Mouse (Mus musculus): ENCODE measurements around the gene Abtb2.

Gene Abtb2

DNA sequence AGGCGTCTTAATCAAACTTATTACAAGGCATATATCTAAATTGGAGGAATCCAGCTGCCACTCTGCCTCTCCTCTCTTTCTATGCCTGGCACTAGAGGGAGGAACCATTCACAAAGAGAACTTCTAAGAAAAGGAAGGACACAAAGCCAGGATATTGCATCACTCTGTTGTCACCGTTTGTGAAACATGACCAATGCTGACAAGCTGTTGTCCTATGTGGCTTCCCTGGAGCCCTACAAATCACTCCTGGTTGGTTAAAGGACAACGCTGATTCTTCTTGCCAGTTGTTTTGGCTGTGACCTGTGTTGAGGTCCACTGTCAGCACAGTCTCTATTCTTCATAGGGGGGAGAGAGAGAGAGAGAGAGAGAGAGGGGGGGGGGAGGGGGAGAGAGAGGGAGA is 17.2 kb downstream of the Abtb2 start:
- DNase-seq (ENCODE audit: low spot score in 2 of 2) = no peak

DNA sequence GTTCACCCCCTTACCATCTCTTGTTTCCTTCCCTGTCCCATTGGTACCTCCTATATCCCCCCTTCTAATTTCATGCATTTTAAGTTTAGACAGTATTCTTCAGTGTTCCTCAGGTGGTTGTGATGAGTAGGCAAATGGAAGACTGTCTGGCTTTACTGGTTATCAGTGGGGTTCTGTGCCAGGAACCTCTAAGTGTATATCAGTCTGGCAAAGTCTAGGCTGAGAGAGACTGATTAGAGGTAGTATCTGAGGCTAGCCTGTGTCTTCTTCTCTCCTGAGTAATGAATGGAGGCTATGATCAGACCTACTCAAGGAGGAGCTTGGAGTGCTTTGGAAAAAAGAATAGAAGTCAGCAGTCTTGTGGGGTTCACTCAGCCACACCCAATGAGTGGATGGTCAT is 18.0 kb downstream of the Abtb2 start:
- no peak for DNase-seq (ENCODE audit: low spot score in 2 of 2)

DNA sequence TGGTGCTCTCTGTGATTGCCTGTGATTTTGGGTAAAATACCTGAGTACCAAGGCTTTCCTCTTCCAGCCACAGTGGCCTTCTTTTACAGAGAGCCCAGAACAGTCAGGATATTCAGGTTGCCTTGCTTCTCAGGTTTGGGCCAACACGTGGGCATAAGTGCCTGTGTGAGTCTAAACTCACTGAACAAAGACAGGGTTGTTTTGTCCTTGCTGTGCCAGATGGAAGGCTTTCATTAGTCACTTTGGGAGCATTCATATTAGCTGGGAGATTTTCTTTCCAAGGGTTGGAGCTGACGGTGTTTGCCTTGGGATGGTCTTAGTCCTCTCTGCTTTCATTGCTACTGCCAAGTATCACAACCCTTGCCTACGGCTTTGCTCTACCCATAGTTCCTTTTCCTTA is 20.3 kb downstream of the Abtb2 start:
- DNase-seq (ENCODE audit: low spot score in 2 of 2) = no peak

DNA sequence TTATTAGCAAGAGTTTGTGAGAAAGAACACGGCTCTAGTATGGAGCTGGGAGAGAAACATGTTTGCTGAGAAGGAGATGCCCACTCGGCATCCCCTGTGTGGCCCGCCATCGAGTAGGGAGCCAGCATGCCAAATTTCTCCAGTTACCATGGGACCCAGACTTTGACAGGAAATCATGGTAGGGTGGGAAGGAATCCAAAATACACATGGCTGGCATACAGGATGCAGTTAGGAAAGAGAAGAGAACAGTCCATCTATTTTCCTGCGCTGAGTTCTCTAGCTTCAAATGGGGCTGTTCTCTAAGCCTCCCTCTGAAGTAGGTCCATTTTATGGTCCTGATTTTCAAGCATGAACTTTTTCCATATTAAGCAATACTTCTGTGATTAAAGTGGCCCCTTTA is 22.7 kb downstream of the Abtb2 start:
- no peak for DNase-seq (ENCODE audit: low spot score in 2 of 2)

DNA sequence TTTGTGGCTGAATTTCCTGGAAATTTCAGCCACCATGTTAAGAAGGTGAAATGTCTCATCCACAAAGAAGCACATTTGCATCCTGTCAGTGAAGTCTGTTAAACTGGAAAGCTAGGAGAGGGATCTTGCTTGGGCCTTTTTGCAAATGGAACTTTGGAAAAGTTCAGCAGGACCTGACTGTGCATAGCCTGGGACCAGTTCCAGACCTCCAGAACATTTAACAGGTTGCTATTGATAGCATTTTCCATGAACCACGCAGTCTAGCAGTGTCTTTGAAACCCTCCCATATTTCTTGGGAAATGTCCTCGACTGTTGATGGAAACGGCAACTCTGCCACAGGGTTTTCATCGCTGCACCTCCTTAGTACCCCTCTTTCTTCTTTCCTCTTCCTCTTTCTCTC is 23.3 kb downstream of the Abtb2 start:
- DNase-seq (ENCODE audit: low spot score in 2 of 2) = no peak

DNA sequence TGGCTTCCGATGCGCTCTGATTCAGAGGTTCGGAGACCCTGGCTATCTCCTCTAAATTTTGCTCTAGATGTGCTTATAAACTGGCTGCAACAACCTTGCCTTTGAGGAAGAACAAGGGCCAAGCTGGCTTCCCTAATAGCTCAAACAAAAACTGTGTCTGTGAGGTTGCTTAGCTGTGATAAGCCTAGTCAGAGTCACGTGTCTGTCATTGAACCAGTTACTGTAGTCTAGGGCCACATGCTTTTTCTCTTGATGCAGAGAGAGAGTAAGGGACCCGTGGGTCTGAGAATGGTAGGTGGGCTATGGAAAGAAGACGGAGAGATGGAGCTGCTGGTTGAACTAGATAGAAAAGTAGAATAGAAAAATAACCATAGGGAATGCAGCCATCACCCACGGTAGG is 24.5 kb downstream of the Abtb2 start:
- DNase-seq (ENCODE audit: low spot score in 2 of 2) = no peak

DNA sequence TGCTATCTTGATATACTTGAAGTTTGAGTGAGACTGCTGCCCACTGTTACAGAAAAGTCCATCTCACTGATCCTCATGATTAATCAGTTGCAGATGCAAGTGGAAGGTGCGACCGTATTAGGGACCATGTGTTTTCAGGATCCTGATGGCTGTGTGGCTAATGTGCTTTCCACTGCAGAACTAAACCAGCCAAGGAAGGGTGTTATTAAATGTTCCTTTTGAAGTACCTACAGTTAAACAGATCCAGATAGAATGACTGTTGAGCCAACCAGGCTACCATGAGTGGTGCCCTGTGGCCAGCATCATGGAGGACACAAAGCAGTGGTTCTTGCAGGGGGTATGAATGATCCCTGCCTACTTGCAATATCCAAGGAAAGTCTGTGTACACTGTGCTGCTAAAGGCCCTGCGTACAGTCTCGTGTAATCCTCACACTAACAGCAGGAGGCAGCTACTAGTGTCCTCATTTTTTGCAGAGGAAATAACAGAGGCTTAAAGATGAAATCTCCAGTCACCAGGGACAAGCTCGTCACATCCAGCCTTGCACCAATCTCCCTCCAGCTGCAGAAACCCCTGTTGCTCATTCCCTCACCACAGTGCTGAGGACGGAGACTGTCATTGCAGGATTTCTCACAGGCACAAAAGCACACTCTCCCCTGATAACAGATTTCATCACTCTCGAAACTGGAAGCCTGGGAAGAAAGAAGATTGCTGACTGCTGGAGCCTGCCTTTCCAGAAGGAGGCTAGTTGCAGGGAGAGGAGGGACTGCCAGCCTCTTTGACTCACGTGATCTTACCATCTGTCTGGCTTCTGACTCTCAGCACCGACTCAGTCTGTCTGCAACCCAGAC is 25.9 kb downstream of the Abtb2 start:
- peak in 1 of 2 experiments; percentile 27 for DNase-seq (ENCODE audit: low spot score in 2 of 2)

DNA sequence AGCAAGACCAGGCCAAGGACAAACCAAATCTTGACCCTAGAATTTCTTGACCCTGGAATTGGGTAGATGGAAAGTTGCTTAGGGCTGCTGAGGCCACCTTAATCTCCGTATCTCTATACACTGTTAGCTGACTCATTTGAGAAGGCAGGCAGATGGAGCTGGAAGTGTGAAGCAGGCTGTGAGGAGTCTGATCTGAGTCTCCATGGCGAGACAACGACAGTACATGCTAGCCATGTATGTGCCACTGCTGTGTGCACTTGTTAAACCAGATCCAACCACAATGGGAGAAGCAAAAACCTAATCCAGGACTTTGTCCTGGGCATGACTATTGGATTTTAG is 26.4 kb downstream of the Abtb2 start:
- no peak for DNase-seq (ENCODE audit: low spot score in 2 of 2)

DNA sequence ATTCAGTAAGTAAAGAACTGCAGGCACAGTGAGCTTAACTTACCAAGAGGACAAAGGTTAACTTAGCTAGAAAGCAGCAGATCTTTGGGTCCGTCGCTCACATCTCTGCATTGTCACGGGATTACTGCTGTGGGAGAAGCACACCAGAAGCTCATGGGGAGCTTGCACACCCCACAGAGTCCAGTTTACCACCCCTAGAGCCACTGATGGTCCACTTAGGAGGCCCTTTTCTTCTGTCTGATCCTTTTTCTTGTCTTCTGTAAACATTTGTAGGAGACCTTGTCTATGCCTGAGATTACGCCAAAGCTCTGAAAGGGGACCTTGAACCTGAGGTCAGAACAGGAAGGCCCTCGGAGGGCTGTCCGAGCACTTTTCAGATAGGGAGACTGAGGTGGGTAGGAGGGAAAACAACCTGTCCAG is 28.5 kb downstream of the Abtb2 start:
- no peak for DNase-seq (ENCODE audit: low spot score in 2 of 2)

DNA sequence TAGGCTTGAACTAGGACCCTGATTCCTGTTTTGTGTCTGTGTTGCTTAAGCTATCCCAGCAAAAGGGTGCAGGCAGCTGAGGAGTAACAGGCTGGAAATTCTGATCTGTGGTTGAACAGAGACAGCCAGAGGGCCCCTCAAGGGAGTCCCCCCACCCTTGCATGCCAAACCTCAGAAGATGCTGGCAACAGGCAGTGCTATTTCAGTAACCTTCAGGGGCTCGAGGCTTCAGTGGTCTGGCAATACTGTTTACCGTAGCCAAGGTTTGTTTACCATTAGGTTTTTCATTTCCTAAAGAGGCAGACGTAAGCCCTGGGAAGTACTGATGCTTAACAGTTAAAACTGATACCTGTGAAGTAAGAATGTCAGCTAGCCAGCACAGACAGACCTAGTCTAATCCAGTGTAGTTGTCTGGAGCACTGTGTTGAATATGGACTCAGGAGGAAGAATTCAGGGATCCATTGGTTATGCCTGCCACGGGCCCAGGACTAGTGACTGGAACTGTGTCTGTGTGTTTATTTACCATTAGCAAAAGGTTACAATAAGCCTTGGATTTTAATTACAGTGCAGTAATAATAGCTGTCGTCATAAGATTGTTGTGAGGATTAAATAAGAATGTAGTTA is 29.0 kb downstream of the Abtb2 start:
- DNase-seq (ENCODE audit: low spot score in 2 of 2) = no peak

DNA sequence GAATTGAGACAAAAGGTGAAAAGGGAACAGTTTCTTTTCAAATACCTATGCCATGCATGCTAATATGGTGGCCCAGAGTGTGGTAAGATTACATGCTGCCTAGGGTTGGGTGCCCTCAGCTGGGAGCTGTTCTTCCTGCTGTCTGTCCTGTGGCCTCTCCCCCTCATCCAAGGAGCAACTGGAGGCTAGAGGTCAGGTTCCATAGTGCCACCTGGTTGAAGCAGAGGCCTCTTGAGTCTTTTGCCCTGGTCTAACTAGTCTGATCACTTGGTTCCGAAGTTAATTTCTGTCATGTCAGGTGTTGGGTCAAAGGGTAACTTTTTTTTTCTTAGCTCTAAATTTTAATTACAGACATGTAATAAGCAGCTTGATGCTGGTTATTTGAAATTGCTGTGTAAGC is 33.2 kb downstream of the Abtb2 start:
- DNase-seq (ENCODE audit: low spot score in 2 of 2) = no peak

DNA sequence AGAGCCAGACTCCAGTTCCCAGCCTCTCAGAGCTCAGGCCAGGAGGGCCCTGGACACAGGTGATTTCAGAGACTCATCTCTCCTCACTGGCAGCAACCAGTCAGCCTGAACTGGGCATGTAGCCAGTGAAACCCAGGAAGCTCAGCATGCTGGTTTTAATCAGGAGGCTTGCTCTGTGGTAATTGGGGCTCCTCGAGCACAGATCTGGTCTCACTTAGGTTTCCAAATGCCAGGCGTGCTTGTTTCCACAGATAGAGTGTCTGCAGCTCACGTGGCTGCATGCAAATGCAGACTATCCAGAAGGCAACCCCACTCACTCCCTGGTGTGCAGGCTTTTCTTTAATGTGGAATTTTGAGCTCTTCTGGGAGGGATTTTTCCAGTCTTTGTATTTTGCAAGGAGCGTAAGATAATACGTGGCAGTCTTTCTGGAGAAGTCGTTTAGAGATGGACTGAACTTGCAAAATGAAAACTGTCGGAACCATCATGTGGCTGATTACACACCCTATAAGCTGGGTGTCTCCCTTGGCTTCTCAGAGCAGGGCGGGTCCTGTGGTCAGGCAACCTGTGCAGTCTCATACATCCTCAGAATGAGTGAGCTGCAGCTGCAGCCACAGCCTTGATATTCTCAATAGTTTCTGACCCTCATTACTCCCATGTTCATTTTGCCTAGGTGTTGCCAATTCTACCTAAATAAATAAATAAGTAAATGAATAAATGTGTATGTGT is 34.2 kb downstream of the Abtb2 start:
- peak in 1 of 2 experiments; percentile 19 for DNase-seq (ENCODE audit: low spot score in 2 of 2)

DNA sequence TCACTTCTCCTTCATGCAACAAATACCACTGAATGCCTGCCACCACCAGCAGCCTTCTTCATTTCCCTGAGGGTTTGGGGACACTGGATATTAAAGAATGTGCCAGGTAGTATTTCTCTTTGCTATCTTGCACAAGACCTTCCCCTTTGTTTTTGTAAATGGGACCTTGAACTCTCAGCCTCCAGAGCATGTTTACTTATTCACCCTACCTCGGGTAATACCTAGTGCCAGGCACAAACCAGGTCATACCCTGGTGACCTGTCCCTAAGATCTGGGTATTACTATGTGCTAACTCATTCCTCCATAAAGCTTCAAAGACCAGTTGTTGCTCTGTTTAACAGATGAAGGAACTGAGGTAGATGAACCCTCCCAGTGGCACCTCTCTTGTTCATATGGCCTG is 35.0 kb downstream of the Abtb2 start:
- DNase-seq (ENCODE audit: low spot score in 2 of 2) = no peak

DNA sequence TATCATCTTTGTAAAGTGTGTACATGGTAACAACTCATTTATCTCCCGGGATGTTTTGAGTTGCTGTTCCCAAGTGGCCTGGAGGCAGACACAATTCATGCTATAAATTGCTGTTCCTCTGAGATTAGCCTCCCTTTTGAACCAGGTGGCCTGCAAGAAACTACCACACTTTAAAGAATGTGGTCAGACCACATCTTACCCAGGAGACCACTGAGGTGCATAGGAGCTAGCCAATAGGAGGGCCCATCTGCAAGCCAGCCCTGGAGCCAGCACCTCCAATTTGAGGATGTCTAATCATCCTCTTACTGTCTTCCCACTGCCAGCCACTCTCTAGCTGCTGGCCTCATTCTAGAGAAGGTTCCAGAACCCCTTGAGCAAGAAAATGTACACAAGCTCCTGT is 35.4 kb downstream of the Abtb2 start:
- DNase-seq (ENCODE audit: low spot score in 2 of 2) = no peak

DNA sequence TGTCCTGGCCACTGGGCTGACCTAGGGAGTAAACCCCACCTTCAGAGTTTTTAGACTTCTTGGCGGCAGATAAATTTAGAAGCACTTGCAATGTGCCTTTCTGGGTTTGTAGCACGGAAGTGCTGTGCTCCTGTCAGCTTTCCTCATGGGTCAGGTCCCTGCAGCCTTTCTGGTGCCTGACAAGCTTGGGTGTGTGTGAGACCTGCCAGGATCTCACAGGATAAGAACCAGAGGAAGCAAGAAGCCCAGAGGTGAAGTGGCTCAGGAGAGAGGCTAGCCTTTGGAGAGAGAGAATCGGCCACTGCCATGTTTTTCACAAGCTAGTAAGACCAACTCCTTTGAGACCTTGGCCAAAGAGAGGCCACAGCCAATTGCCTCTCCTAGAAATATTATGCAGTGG is 37.1 kb downstream of the Abtb2 start:
- no peak for DNase-seq (ENCODE audit: low spot score in 2 of 2)

DNA sequence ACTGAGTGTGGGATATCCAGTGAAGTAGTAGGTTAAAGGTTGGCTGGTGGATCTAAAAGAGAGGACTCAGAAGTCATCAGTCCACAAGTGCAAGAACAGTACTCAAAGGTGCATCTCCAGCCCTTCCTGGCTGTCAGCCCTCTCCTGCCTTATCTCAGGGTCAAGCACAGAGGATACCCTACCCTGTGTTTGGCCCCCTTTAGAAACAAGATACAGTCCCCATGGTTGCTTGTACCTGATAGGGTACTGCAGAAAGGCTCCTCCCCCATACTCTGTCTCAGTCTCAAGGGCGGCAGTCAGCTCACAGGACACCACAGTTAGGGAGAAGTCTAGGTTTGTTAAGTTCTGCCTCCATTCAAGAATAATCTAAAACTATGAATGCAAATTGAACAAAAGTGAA is 37.8 kb downstream of the Abtb2 start:
- DNase-seq (ENCODE audit: low spot score in 2 of 2) = no peak

DNA sequence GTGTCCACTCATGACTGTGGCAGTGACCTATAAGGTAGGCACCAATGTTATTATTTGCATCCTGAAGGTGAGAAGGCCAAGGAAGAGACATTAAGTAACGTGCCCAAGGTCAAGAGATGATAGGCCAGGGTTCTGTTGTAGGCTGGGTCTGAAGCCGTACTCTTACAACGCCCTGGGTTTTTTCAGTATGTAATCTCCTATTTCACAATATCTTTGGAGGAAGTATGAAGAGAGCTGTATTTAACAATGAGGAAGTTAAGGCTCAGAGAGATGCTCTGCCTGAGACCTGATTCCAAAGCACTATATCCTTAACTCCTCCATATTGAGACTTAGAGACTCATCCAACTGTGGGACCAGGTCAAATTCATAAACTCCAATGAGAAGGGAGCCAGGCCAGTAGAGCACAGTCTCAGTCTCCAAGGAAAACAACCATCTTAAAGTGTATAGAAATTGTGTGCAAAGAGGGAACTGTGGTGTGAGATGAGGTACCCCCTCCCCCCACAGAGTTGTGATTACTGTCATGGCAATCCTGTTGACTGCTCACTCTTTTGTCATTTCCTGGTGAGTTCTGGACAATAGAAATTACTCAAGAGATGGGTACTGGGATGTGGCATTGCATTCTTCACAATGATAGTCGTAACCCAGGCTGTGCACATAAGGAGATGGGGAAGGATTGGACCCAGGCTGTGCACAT is 39.8 kb downstream of the Abtb2 start:
- no peak for DNase-seq (ENCODE audit: low spot score in 2 of 2)

DNA sequence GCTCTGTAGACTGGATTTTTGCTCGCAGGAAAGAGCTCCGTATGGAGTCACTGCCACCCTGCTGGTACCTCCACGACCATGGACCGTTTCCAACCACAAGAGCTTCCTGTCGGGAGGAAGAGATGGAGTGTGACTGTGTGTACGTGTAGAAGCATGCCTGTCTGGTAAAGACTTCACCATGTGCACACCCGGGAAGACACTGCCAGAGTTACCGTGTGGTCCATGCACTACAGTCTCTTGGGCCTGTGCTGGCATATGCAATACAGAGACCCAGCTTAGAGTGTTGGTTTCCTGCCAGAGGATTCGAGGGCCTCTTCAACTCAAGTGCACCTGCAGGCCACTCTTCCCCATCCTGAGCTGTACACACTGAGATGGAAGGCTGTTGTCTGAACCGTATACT is 41.8 kb downstream of the Abtb2 start:
- DNase-seq (ENCODE audit: low spot score in 2 of 2) = no peak

DNA sequence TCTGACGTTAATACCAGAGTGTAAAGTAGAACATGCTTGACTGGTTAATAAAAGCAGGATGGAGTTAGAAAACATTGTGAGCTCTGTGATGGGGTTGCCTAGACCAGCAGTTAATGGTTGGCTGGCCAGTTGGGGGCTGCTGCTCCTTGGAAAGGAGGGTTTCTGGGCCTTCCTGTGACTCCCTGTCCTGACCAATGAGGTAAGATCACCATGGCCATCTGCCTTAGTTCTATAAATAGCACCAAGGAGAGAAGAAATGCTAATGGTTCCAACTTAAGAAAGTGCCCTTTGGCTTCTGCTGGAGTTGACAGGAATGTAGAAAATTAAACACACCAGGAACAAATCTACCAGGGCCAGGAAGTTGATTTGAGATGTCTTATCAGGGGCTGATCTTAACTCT is 42.8 kb downstream of the Abtb2 start:
- no peak for DNase-seq (ENCODE audit: low spot score in 2 of 2)

DNA sequence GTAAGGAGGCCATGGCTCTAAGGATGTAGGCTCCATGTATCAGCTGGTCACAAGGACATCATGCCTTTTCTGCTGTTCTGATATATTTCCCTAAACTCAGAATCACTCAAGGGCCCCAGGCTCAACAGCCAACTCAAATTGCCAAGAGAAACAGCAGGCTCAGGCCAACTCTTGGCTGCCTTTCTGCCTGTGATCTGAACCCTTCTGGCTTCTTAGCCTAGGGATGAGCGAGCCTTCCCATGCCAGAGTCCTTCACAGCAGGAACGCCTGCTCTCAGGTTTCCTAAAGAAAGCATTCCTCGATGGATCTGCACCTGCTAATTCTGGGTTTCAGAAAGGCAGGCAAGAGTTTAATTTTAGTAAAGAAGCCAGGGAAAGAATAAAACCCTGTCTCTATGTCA is 43.4 kb downstream of the Abtb2 start:
- peak in 1 of 2 experiments; percentile 62 for DNase-seq (ENCODE audit: low spot score in 2 of 2)

DNA sequence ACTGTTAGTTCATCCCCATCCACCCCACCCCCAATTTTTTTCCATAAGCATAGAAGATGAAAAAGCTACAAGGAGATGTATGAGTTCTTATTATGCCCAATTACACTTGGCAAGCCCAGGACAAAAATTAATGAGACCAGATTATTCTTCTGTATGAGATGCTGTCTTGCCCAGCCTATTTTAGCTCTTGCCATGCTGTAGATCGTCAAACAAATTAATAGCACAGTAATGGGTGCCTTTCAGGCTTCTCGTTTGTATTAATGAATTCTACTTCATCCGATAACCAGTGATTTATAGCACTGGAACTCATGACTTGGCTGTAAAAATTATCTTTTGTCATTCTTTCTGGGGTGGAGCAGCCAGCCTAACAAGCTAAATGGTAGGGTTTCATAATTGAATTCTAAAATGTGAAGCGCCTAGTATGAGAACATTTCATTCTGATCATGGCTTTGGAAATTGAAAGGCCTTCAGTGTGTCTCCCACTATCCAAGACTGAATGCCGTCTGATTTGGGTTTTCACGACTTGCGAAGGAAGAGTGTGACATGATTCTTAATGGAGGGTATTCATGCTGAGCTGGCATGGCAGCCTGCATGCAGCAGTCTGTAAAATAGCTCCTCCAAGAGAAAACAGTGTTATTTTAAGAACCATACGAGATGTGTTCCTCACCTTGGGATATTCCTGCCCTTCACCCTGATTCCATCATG is 44.9 kb downstream of the Abtb2 start:
- DNase-seq (ENCODE audit: low spot score in 2 of 2) = no peak

DNA sequence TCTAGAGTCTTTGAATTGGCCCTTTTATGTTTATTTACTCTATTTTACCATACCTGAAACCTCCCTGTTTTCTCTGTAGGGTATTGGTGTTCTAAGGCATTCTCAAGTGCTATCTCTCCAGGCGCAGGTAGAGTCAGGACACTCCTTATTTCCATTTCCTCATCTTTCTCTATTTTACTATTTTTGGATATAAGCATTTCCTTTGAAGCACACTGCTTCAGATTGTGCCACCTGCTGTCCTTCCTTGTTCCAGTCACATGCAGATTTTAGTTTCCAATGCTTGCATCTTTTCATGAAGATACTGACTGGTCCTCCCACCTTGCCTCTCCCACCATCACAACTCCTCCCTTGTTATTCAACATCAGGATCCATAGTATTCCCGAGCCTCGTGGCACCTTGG is 47.8 kb downstream of the Abtb2 start:
- DNase-seq (ENCODE audit: low spot score in 2 of 2) = no peak

Measured in cerebellum, postnatal 4 days (tissue).